Mouse (Mus musculus): Measurements from ENCODE around the gene Itgb4. TPM values are rescaled to one million over a fixed set of nuclear protein-coding genes. Genes with fewer than 3 reads are reported as not detected.

Gene Itgb4
- polyA plus RNA-seq, 1 experiment from 2014 or later, result 10.7 TPM

- no peak overlapping the region for H3K9ac ChIP-seq (ENCODE audit: low read depth, low read length)
- DNase-seq (ENCODE audit: low spot score), result no peak
These were observed 15.5 kb upstream of the Itgb4 start for GRCm38 (mm10) chr11:115959018-115959417.

GRCm38 (mm10) chr11:115962651-115963412 is 11.7 kb upstream of the Itgb4 start:
- Histone ChIP-seq H3K4me3 (ENCODE audit: low read depth, low read length) (no peak overlapping the region), H3K27ac (replicated peaks; ENCODE audit: low read depth, low read length) (no peak overlapping the region), H3K9ac (ENCODE audit: low read depth, low read length) (no peak overlapping the region), H3K4me2 (ENCODE audit: low read depth, low read length) (no peak overlapping the region), H3K27me3 (replicated peaks; ENCODE audit: control insufficient read depth, insufficient read depth, low read length) (no peaks in the 10 kb centered on the region), H3K36me3 (ENCODE audit: control insufficient read depth, insufficient read depth, low read length) (peaks cover 89% of the 10 kb centered on the region), H3K9me3 (ENCODE audit: control insufficient read depth, low read length) (no peaks in the 10 kb centered on the region), H3K4me1 (ENCODE audit: control insufficient read depth, insufficient read depth, low read length) (no peaks in the 10 kb centered on the region)
- DNase-seq (ENCODE audit: low spot score) (no peak), ATAC-seq (ENCODE audit: low read depth) (no peak)
- 92% methylated on average over 7 of the region's 9 CpGs for WGBS

More at GRCm38 (mm10) chr11:115959018-115959417, 15.5 kb upstream of the Itgb4 start:
- peaks cover 73% of the 10 kb centered on the region for H3K36me3 ChIP-seq (ENCODE audit: control insufficient read depth, insufficient read depth, low read length)
- no peaks in the 10 kb centered on the region for H3K27me3 ChIP-seq (replicated peaks; ENCODE audit: control insufficient read depth, insufficient read depth, low read length)
- H3K27ac ChIP-seq (replicated peaks; ENCODE audit: low read depth, low read length), result no peak overlapping the region
- no peaks in the 10 kb centered on the region for H3K9me3 ChIP-seq (ENCODE audit: control insufficient read depth, low read length)
- no peak overlapping the region for H3K4me3 ChIP-seq (ENCODE audit: low read depth, low read length)
- peaks cover 5% of the 10 kb centered on the region; the same call in 1 of the 2 replicates for H3K4me1 ChIP-seq (ENCODE audit: control insufficient read depth, insufficient read depth, low read length)
- WGBS, result 95% methylated on average over 9 of the region's 9 CpGs
- H3K4me2 ChIP-seq (ENCODE audit: low read depth, low read length), result no peak overlapping the region
- no peak for ATAC-seq (ENCODE audit: low read depth)

GRCm38 (mm10) chr11:115964977-115965604 is 9.4 kb upstream of the Itgb4 start:
- no peaks in the 10 kb centered on the region for H3K9me3 ChIP-seq (ENCODE audit: control insufficient read depth, low read length)
- WGBS, result 87% methylated on average over 10 of the region's 10 CpGs
- H3K4me2 ChIP-seq (ENCODE audit: low read depth, low read length), result no peak overlapping the region
- no peak overlapping the region for H3K27ac ChIP-seq (replicated peaks; ENCODE audit: low read depth, low read length)
- no peaks in the 10 kb centered on the region for H3K4me1 ChIP-seq (ENCODE audit: control insufficient read depth, insufficient read depth, low read length)
- no peak for DNase-seq (ENCODE audit: low spot score)
- no peak overlapping the region for H3K4me3 ChIP-seq (ENCODE audit: low read depth, low read length)
- ATAC-seq (ENCODE audit: low read depth), result no peak
- peaks cover 72% of the 10 kb centered on the region for H3K36me3 ChIP-seq (ENCODE audit: control insufficient read depth, insufficient read depth, low read length)
- H3K27me3 ChIP-seq (replicated peaks; ENCODE audit: control insufficient read depth, insufficient read depth, low read length), result no peaks in the 10 kb centered on the region
- no peak overlapping the region for H3K9ac ChIP-seq (ENCODE audit: low read depth, low read length)

- Histone ChIP-seq H3K4me2 (ENCODE audit: low read depth, low read length) (no peak overlapping the region), H3K9me3 (ENCODE audit: control insufficient read depth, low read length) (no peaks in the 10 kb centered on the region), H3K4me3 (ENCODE audit: low read depth, low read length) (no peak overlapping the region), H3K4me1 (ENCODE audit: control insufficient read depth, insufficient read depth, low read length) (no peaks in the 10 kb centered on the region), H3K27ac (replicated peaks; ENCODE audit: low read depth, low read length) (no peak overlapping the region), H3K27me3 (replicated peaks; ENCODE audit: control insufficient read depth, insufficient read depth, low read length) (peaks cover 4% of the 10 kb centered on the region), H3K9ac (ENCODE audit: low read depth, low read length) (no peak overlapping the region), H3K36me3 (ENCODE audit: control insufficient read depth, insufficient read depth, low read length) (peaks cover 34% of the 10 kb centered on the region)
- WGBS, result 58% methylated on average over 5 of the region's 5 CpGs
- no peak for DNase-seq (ENCODE audit: low spot score)
- no peak for ATAC-seq (ENCODE audit: low read depth)
These were observed 5.6 kb upstream of the Itgb4 start for GRCm38 (mm10) chr11:115968731-115969405.

GRCm38 (mm10) chr11:115970006-115970673 is 4.4 kb upstream of the Itgb4 start:
- no peaks in the 10 kb centered on the region for H3K9me3 ChIP-seq (ENCODE audit: control insufficient read depth, low read length)
- peak overlapping the region; percentile 61; the same call in 1 of the 2 replicates for H3K27ac ChIP-seq (replicated peaks; ENCODE audit: low read depth, low read length)
- H3K4me1 ChIP-seq (ENCODE audit: control insufficient read depth, insufficient read depth, low read length), result 0 out of 2 replicates have a peak, but pooled peaks cover 6% of the 10 kb centered on the region
- no peak overlapping the region for H3K4me2 ChIP-seq (ENCODE audit: low read depth, low read length)
- 46% methylated on average over 15 of the region's 15 CpGs for WGBS
- no peak overlapping the region for H3K4me3 ChIP-seq (ENCODE audit: low read depth, low read length)
- DNase-seq (ENCODE audit: low spot score) (peak; percentile 64), ATAC-seq (ENCODE audit: low read depth) (no peak)
- peaks cover 21% of the 10 kb centered on the region for H3K36me3 ChIP-seq (ENCODE audit: control insufficient read depth, insufficient read depth, low read length)
- 0 out of 2 replicates have a peak overlapping the region, but pooled peaks have one; percentile 0 for H3K9ac ChIP-seq (ENCODE audit: low read depth, low read length)
- H3K27me3 ChIP-seq (replicated peaks; ENCODE audit: control insufficient read depth, insufficient read depth, low read length), result peaks cover 17% of the 10 kb centered on the region

- Histone ChIP-seq H3K4me2 (ENCODE audit: low read depth, low read length) (no peak overlapping the region), H3K4me3 (ENCODE audit: low read depth, low read length) (no peak overlapping the region), H3K4me1 (ENCODE audit: control insufficient read depth, insufficient read depth, low read length) (0 out of 2 replicates have a peak, but pooled peaks cover 6% of the 10 kb centered on the region), H3K9ac (ENCODE audit: low read depth, low read length) (no peak overlapping the region), H3K27me3 (replicated peaks; ENCODE audit: control insufficient read depth, insufficient read depth, low read length) (peaks cover 24% of the 10 kb centered on the region), H3K9me3 (ENCODE audit: control insufficient read depth, low read length) (no peaks in the 10 kb centered on the region), H3K36me3 (ENCODE audit: control insufficient read depth, insufficient read depth, low read length) (peaks cover 12% of the 10 kb centered on the region), H3K27ac (replicated peaks; ENCODE audit: low read depth, low read length) (no peak overlapping the region)
- no peak for DNase-seq (ENCODE audit: low spot score)
- ATAC-seq (ENCODE audit: low read depth), result no peak
- WGBS, result 72% methylated on average over 6 of the region's 6 CpGs
These were observed 3.5 kb upstream of the Itgb4 start for GRCm38 (mm10) chr11:115971016-115971415.

GRCm38 (mm10) chr11:115975083-115975420 is 543 bp downstream of the Itgb4 start:
- no peaks in the 10 kb centered on the region for H3K36me3 ChIP-seq (ENCODE audit: control insufficient read depth, insufficient read depth, low read length)
- no peak for DNase-seq (ENCODE audit: low spot score)
- 0 out of 2 replicates have a peak, but pooled peaks cover 6% of the 10 kb centered on the region for H3K4me1 ChIP-seq (ENCODE audit: control insufficient read depth, insufficient read depth, low read length)
- no peaks in the 10 kb centered on the region for H3K9me3 ChIP-seq (ENCODE audit: control insufficient read depth, low read length)
- peak overlapping the region; percentile 59 for H3K9ac ChIP-seq (ENCODE audit: low read depth, low read length)
- WGBS, result 2% methylated on average over 12 of the region's 18 CpGs
- H3K27me3 ChIP-seq (replicated peaks; ENCODE audit: control insufficient read depth, insufficient read depth, low read length), result peaks cover 24% of the 10 kb centered on the region
- H3K4me3 ChIP-seq (ENCODE audit: low read depth, low read length), result peak overlapping the region; percentile 48
- peak overlapping the region; percentile 79 for H3K4me2 ChIP-seq (ENCODE audit: low read depth, low read length)
- peak overlapping the region; percentile 28; the same call in 1 of the 2 replicates for H3K27ac ChIP-seq (replicated peaks; ENCODE audit: low read depth, low read length)
- ATAC-seq (ENCODE audit: low read depth), result no peak; the same call in 1 of the 2 replicates

GRCm38 (mm10) chr11:115975544-115975943 is 1.0 kb downstream of the Itgb4 start:
- Histone ChIP-seq H3K27ac (replicated peaks; ENCODE audit: low read depth, low read length) (no peak overlapping the region), H3K4me2 (ENCODE audit: low read depth, low read length) (peak overlapping the region; percentile 79), H3K9ac (ENCODE audit: low read depth, low read length) (peak overlapping the region; percentile 59), H3K4me1 (ENCODE audit: control insufficient read depth, insufficient read depth, low read length) (0 out of 2 replicates have a peak, but pooled peaks cover 6% of the 10 kb centered on the region), H3K4me3 (ENCODE audit: low read depth, low read length) (peak overlapping the region; percentile 48), H3K36me3 (ENCODE audit: control insufficient read depth, insufficient read depth, low read length) (no peaks in the 10 kb centered on the region), H3K9me3 (ENCODE audit: control insufficient read depth, low read length) (no peaks in the 10 kb centered on the region), H3K27me3 (replicated peaks; ENCODE audit: control insufficient read depth, insufficient read depth, low read length) (peaks cover 24% of the 10 kb centered on the region)
- ATAC-seq (ENCODE audit: low read depth) (no peak), DNase-seq (ENCODE audit: low spot score) (no peak)
- 30% methylated on average over 12 of the region's 12 CpGs for WGBS

All from embryonic facial prominence, embryonic 14.5 days (tissue).